Mouse (Mus musculus): ENCODE data around the gene Srgap3.

The Srgap3 gene

DNA sequence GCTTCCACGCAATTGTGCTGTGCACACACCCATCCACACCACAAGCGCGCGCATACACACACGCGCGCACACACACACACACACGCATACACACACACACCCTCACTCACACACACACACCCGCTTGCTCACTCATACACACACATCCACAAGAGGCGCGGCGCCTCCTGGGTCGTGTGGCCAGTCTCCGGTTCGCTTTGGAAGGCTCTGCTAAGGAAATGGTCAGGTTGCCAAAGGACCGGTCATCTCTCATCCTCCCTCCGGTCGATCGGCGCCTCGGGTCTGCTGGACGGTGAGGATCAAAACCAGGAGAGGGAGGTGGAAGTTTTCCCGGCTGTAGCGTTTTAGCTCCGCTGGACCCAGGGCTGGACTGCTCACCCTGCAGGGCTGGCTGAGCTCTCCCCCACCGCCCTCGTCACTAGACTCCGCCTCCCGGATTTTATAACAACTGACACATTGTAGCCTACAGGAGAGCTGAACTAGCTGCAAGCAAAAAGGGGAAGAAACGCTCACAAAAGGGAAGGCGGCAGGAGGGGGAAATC lies at the start of gene Srgap3:
TSS of gene Srgap3 (minus strand) at position 372 of the 542 bp plus-strand sequence.
- DNase-seq = peak; percentile 86

DNA sequence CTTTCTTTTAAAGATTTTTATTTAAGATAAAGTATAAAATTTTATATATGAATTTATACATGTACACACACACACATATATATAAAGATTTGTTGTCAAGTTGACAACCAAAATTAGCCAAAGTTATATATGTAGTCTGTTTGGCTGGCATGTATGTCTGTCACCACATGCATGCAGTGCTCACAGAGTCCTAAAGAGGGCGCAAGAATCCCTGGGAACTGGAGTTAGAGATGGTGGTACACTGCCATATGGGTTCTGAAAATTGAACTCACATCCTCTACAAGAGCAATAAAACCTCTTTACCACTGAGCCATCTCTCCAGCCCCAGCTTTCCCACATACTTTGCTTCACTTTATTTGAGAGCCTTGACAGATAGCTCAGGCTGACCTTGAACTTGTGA lies 48.6 kb upstream of the Srgap3 start:
- no peak for DNase-seq

DNA sequence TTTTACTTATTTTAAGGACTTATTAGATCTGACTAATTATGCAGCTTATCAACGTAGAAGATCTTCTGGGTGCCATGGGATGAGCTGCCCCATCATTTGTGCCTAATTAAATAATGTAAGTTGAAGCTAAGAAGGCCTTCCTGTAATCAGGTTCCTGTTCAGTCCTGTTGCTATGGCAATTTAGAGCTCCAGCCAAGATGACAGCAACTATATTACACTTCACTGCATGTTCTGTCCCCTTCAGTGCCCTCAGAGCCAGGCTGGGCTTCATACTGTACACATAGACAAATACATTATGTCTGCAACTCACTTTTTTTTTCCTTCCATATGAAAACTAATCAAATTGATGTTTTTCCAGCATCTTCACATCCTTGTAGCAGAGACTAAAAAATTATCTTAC lies 43.1 kb upstream of the Srgap3 start:
- no peak for DNase-seq

DNA sequence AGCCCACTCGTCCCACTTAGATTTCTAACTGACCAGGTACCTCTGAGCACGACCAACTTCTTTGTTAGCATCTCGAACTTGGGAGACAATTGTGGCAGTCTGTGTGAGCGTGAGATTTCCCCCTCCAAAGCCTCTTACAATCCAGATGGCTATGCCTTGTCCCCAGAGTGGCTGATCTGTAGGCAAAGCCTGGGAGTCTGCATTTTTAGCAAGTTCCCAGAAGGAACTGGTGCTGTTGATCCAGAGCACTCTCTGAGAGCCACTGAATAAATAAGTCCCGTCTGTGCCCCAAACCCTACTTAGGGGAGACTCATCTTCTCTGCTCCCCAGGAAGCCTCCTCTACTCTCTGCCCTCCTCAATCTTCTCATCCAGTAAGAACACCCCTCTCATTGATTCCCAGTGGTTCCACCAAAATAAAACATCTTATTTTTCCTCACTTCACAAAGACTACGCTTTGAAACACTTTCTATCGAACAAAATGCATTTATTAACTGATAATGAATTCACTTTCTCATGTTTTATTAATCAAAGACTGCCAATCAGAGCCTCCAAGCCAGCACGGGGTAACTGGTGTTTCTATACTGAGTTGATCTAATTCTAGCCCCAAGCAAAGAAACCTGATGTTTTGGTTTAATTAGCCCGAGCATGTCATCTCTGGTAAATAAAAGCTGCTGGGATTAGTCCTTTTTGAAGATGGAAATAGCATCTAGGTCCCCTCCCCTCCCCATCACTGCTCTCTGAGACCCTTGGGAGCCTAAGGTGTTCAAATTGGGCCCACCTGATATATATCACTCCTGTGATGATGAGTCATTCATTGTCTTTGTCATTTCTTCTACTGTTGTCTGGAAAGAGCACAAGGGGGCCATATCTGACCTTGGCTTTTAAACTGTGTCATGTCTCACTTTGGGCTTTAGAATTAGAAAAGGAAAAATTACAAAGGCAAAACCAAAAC lies 38.6 kb upstream of the Srgap3 start:
- DNase-seq = no peak

DNA sequence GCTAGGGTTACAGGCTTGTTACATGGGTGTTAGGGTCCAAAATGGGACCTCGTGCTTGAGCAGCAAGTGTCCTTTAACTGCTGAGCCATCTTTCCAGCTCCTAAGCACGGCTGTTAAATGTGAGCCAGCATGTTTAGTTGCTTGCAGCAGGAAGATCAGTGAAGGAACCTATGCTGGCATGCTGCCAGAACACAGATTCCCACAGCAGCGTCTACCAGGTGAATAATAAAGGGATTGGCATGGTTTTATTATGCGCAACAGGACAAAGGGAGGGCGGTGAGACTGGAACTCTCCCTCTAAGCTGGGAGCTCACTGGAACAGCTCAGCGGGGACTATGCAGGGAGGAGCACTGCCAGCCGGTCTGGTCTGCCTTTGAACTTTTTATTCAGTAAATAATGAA lies 35.2 kb upstream of the Srgap3 start:
- DNase-seq = peak; percentile 28

DNA sequence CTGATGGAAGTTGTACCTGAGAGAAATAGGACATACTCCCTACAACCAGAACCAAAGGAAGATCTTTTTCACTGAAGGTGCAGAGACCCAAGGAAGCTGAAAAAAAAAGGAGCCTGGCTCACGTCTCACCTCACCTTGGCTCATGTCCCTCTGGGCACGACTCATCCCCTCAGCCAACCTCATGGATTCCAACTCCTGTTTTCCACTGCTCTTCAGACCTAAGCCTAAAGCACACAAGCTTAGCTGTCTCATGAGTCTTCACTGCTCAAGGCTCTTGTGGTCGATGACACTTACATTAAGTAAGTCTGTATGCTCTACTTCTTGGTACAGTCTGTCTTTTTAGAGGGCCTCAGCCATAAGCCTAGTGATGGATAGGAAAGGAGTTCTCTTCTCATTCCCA lies 31.9 kb upstream of the Srgap3 start:
- no peak for DNase-seq

DNA sequence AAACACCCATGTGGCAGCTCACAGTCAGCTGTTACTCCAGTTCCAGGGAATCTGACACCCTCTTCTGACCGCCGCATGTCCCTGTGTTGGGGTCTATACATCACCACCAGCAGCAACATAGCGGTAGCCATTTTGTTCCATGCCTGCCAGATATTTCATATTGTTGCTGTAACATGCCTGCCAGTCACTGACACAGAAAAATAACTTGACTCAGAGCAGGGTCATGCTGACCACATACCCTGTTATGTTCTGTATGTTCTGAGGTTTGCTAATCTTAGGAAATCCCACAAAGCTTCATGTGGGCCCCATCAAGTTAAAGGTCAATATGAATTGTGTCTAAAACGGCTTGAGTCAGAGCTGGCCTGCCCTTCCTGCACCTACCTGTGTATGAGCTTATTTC lies 30.2 kb upstream of the Srgap3 start:
- no peak for DNase-seq

DNA sequence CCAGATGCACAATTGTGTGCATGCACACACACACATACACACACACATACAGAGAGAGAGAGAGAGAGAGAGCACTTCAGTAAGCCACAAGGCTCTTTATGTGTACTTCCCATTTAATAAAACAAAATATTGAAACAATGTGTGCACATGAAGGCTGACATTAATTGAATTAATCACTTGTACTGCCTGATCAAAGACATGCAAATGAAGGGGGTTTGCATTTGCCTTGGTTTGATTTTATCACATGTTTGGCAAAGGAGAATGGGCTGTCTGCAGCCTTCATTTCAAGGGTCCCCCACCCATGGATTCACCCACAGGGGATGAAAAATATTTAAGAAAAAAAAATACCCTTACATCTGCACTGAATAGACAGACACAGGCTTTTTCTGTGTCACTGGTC lies 29.5 kb upstream of the Srgap3 start:
- DNase-seq = no peak

DNA sequence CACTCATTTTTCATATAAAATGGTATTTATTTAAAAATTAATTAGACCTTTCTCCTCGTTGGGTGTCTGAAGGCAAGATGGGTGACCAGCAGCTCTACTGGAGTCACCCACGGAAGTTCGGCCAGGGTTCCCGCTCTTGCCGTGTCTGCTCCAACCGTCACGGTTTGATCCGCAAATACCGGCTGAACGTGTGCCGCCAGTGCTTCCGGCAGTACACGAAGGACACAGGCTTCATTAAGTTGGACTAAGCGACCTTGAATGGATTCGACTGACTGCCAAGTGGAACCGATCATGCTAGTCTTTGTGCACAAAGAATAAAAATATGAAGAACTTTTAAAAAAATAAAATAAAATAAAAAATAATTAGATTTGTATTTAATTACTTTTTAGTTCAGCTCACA lies 29.1 kb upstream of the Srgap3 start:
- DNase-seq = no peak

DNA sequence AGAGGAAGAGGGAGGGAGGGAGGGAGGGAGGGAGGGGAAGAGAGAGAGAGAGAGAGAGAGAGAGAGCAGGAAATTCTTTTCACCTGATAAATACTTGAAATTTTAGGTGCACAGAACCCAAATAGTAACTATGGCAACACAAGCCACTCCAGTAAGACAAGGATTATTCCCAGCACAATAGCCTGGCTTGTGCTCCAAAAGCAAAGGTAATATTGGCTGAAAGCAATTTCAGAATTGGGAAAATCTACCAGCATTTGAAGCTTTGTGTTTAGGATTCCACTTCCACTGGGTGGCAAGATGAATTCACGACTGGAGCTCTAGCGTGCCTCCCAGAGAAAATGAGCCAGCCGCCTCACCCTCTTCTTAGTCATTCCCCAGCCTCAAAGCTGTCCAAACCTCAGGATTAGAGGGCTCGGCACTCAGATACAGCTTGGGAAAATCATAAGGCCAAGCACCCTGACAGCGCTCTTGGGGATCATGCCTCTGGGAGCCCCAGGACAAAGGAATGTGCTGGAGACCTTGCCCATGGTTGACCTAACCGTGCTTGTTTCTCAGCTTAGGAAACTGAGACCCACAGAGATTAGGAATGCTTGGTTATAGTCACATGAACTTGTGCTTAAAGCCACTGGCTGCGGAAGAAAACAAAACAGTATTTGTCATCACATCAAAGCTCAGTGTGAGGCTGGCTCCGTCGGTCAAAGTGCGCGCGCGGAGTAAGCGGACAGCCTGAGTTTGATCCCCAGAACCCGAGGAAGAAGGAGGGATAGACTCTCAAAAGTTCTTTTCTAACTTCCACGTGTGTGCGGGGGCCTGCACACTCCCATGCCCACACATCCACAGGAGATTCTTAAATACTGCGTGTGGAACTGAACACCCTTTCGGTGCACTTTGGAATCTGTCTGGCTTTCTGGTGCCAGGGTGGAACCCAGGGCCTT lies 27.0 kb upstream of the Srgap3 start:
- DNase-seq = no peak

DNA sequence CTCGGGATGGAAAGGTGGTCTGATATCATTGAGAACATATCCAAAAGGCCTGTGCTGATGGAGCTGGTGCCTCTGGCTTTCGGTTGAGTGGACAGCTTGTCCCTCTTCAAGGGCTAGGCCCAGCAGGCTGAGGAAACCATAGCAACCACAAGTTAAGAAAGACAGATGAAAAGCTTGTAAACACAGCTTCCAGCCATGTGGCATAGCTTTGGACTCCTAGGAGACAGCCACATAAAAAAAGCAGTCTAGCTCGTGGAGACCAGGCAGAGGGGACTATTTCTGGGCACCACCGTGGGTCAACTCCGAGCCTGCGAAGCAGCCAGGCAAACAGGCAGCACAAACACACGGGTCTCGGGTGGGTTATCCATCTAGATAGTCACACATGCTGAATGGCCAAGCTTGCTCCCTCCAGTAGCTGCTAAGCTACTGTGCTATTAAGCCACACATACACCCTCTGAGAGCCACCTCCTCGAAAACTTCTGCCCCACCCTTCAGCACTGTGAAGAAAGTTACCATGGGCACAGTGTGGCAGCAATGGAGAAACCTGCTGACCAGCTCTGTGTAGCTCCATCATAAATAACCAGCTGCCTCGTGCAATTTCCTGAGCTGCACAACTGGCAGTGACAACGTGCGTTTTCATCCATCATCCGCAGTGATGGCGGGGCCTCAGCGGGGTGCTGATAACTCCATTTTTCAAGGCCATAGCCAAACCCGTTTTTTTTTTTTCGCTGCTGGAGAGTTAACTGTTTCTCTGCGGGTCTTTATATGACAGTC lies 26.0 kb upstream of the Srgap3 start:
- peak; percentile 25 for DNase-seq

DNA sequence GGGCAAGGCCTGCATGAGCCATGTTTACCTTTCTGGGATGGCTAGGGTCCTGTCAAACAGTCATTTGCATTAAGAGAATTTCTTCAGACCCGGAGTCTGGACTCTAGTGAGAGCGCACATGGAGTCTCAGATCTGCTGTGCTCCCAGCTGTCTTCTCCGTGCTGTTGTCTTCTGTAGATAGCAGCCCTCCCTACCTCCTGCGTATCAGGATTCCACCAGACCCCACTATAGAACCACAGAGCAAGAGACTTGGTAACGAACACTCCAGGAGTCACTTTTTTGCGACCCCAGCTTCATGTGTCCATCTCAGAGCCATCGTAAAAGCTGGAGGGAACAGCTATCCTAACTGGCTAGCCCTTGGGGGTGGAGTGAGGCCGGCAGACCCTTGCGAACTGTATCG lies 25.1 kb upstream of the Srgap3 start:
- no peak for DNase-seq

DNA sequence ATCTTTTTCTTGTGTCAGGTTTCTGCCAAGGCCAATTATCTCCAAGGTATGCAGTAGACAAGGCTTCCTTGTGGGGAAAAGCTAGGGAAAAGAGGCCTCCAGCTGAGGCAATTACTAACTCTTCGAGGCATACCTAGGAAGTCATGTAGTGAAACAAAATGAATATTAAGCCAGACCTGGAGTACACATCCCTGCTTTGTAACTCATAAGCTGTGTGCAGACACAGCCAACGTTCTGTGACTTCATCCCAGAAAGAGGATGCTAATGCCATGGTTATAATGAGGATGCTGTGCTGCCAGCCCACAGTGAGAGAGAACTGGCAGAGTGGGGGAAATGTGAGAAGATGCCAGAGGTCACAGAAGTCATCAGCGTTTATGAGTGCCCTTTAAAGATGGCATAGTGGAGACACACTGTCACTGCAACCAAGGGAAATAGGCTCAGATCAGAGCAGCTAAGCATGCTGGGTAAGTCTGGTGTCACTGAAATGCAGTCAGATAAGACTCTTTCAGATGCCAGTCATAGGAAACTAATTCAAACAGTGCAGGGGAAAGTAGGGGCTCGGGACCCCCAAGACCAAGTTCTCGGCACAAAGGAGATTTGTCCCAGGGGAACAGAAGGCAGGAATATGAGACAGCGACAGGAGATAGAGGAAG lies 24.2 kb upstream of the Srgap3 start:
- DNase-seq = no peak

DNA sequence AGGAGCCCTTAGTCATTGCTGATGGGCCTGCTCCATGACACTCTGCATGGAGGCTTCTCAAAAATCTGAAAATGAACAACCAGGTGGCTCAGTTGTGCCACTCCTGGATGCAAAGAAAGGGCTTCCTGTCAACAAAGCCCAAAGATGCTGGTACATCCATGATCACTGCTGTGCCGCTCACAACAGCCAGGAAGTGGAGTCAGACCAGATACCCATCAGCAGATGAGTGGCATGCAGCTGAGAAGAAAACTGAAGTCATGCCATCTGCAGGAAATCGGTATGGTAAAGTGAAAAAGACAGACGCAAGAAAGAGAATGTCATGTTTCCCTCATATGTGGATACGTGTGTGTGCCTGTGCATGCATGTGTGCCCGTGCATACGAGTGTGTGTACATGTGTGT lies 20.3 kb upstream of the Srgap3 start:
- DNase-seq = no peak

DNA sequence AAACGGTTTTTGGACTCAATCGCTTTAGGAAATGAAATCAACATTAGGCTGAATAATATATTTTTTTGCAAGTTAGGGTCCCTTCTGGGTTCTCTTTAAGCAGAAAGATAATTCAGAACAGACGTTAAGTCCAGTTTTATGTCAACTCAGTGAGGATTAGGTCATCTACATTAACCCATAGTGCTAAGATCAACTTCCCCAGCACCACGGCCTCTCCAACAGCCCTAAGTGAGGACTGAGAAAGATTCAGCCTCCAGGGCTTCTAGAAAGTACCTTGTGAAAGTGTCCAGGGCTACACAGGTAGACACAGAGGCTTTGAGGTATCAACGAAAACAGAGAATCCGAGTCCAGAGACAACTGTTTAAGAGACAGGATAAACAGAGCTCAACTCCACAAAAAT lies 11.3 kb upstream of the Srgap3 start:
- no peak for DNase-seq

DNA sequence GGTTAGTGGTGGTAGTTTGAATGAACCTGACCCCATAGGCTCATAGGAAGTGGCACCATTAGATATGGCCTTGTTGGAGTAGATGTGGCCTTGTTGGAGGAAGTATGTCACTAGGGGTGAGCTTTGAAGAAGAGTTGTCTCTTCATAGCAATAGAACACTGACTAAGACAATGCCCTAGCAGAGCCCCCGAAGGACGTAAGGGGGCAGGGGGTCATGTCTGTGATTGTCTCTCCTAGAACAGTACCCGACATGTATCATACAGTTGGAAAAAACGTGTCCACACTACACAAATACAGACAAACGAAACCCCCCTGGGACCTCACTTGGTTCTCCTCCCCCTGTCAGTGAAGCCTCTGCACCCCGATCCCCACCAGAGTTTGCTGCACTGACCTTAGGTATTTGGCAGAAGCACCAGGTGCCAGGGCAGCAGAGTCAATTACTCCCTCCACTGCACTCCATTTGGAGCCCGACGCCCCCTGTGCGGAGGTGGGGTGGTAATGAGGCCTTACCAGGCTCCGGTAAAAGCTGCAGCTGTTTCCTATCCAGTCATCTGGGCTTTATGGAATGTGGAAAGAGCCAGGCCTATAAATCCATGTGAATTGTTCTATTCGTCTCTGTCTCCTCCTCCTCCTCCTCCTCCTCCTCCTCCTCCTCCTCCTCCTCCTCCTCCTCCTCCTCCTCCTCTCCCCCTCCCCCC lies 10.7 kb upstream of the Srgap3 start:
- DNase-seq = peak; percentile 28

DNA sequence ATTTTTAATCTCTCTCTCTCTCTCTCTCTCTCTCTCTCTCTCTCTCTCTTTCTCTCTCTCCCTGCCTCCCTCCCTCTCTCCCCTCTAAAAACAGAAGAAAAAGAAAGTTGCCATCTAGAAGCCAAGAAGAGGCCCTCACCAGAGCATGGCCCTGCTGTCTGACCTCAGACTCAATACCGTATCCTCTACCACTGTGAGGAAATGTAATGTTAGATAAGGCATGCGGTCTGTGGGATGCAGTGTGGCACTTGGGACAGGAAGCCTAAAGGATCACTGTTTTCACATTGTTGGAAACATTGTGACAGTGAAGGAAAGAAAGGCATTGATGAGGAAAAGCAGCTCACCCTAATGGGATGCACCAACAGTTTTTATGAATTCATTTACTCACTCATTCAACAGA lies 8.7 kb upstream of the Srgap3 start:
- DNase-seq = no peak

DNA sequence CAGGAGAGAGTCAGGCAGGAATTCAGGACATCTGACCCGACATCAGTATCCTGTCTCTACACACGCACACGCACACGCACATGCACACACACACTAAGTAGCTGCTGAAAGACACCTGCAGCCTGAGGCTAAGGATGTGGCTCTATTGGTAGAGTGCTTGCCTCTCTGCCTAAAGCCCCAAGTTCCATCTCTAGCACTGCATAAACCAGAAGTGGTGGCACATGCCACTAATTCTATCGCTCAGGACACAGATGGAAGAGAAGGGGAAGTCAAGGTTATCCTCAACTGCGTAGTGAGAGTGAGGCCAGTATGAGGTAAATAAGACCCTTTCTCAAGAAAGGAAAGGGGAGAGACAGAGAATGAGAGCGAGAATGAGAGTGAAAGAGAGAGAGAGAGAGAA lies 6.8 kb upstream of the Srgap3 start:
- DNase-seq = no peak

DNA sequence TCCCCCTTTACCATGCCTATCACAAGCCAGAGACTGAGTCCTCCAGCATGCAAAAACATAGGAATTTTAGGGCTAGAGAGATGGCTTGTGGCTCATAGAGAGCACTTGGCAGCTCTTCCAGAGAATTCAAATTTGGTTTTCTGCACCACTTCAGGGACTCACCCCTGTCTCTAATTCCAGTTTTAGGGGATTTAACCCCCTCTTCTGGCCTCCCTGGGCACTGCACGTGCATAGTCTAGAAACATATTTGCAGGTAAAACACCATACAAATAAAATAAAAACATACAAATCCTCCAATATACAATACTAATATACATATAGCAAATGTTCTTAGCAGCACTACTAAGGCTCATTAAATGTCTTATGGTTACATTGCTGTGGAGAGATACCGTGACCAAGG lies 4.2 kb upstream of the Srgap3 start:
- no peak for DNase-seq

DNA sequence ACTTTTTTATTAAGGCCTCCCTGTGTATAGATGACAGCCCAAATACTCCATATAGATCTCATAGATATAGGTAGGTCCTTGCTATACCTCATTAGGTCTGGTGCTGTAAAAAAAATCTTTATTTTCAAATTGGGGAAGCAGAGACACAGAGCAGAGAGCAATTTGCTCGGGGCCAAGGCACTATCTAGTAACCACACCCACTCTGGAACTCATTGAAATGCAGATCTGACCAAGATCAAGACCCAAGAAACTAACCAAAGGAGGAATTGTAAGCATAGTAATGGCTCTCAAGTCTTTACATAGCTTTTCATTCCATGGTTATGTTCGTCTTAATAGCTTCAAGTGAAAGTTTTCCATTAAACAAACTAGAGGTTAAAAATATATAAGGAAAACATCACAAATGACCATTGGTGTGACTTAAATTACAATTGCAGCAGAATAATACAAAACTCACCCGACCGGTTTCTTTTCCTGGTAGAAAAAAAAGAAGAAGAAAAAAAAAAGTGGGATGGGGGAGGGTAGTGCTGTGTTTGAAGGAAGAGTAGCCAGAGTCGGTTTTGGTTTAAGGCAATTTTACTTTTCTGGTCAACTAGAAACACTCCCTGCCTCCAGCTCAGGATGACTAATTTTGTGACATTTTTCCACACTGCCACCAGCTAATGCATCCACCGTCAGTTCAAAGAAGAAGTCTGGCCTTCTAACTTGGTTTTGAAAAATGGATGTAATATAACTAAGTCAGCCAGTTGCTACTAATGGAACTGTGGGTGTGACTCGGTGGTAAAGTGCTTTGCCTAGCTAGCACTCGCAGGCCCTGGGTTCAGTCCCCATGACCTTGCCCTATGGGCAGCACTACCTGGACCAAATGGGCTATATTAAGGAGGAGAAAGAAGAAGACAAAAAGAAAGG lies 3.4 kb upstream of the Srgap3 start:
- no peak for DNase-seq
